Mouse (Mus musculus) intestine, embryonic 14.5 days (tissue): ENCODE data around the gene Lefty1. TPM values are rescaled to one million over a fixed set of nuclear protein-coding genes. Genes with fewer than 3 reads are reported as not detected.
"Not testable (repeated sequence)": the region's sequence is repeated elsewhere in the genome, so short reads cannot be mapped to it uniquely, and the experiment has no call there.

Experiments
- ATAC-seq: fragments of 200-750 bp; cut with Nextera tagmentation; replicated peaks from 2 replicates; pipeline ENCODE4 v1.8.0; 2017; ENCODE audit warnings: low read depth, moderate number of reproducible peaks, moderate TSS enrichment, moderate library complexity; ENCODE audit not compliant: low FRiP score, low TSS enrichment
- DNase-seq: peaks from one replicate; pipeline ENCODE4 v3.0.0-alpha.2; 2018; ENCODE audit warnings: low spot score
- H3K27ac ChIP-seq: fragments of 300-500 bp; sonication (generic); 2 replicates; pipeline ENCODE4 v1.5.1; 2014; ENCODE audit warnings: low read depth, mild to moderate bottlenecking, control low read depth
- H3K27me3 ChIP-seq: fragments of 300-500 bp; sonication (generic); replicated peaks from 2 replicates; pipeline ENCODE4 v1.6.1; 2014; ENCODE audit warnings: low read length, control low read depth; ENCODE audit not compliant: control insufficient read depth, insufficient read depth
- H3K36me3 ChIP-seq: fragments of 300-500 bp; sonication (generic); 2 replicates; pipeline ENCODE4 v1.6.1; 2014; ENCODE audit warnings: low read length, control low read depth; ENCODE audit not compliant: control insufficient read depth, insufficient read depth
- H3K4me1 ChIP-seq: fragments of 300-500 bp; sonication (generic); replicated peaks from 2 replicates; pipeline ENCODE4 v1.6.1; 2014; ENCODE audit warnings: low read length, control low read depth, mixed read lengths; ENCODE audit not compliant: control insufficient read depth, insufficient read depth
- H3K4me2 ChIP-seq: fragments of 300-500 bp; sonication (generic); 2 replicates; pipeline ENCODE4 v1.6.1; 2014; ENCODE audit warnings: low read length
- H3K4me3 ChIP-seq: fragments of 300-500 bp; sonication (generic); 2 replicates; pipeline ENCODE4 v1.5.1; 2014; ENCODE audit warnings: low read depth, low read length, control low read depth, mixed read lengths
- H3K9ac ChIP-seq: fragments of 300-500 bp; sonication (generic); 2 replicates; pipeline ENCODE4 v1.6.1; 2014; ENCODE audit warnings: mild to moderate bottlenecking, low read length
- H3K9me3 ChIP-seq: fragments of 300-500 bp; sonication (generic); 2 replicates; pipeline ENCODE4 v1.6.1; 2016; ENCODE audit warnings: low read length, control low read depth; ENCODE audit not compliant: control insufficient read depth
- WGBS: fragments of 180-500 bp; shearing (Covaris S2); extraction: QIAGEN DNeasy Blood & Tissue Kit; methylation state at CpG from one replicate; pipeline ENCODE4 v1.1.7; 2014; 5-methylcytosine and 5-hydroxymethylcytosine counted together
- polyA plus RNA-seq: library from polyadenylated mRNA; unstranded; fragments of >200 nt; fragmentation: Nextera tagmentation; extraction: Ambion mirVana; gene quantifications from 2 replicates; pipeline ENCODE4 v1.2.1, GENCODE M21; 2014

Lefty1 gene
- polyA plus RNA-seq, 1 experiment from 2014 or later = 2.1 TPM

GRCm38 (mm10) chr1:180979484-180980251 is 44.8 kb downstream of the Lefty1 start:
- Histone ChIP-seq H3K27me3 (no peaks in the 10 kb centered on the region), H3K36me3 (0 out of 2 replicates have a peak, but pooled peaks cover 3% of the 10 kb centered on the region)
- WGBS = 78% methylated on average over 23 of the region's 24 CpGs

GRCm38 (mm10) chr1:180980464-180980863 is 45.6 kb downstream of the Lefty1 start:
- no peak overlapping the region for H3K9ac ChIP-seq
- no peak for DNase-seq
- no peaks in the 10 kb centered on the region for H3K27me3 ChIP-seq
- no peaks in the 10 kb centered on the region for H3K9me3 ChIP-seq
- H3K4me3 ChIP-seq = no peak overlapping the region
- no peak overlapping the region for H3K4me2 ChIP-seq
- no peak overlapping the region for H3K27ac ChIP-seq
- ATAC-seq = no peak
- H3K36me3 ChIP-seq = 0 out of 2 replicates have a peak, but pooled peaks cover 3% of the 10 kb centered on the region
- no peaks in the 10 kb centered on the region for H3K4me1 ChIP-seq
- 61% methylated on average over 2 of the region's 2 CpGs for WGBS

More at GRCm38 (mm10) chr1:180979484-180980251, 44.8 kb downstream of the Lefty1 start:
- Histone ChIP-seq H3K9ac (no peak overlapping the region), H3K27ac (no peak overlapping the region), H3K4me3 (no peak overlapping the region), H3K4me2 (no peak overlapping the region), H3K9me3 (no peaks in the 10 kb centered on the region), H3K4me1 (no peaks in the 10 kb centered on the region)
- DNase-seq (no peak), ATAC-seq (no peak)

GRCm38 (mm10) chr1:180981298-180982046 is 46.6 kb downstream of the Lefty1 start:
- DNase-seq, H3K4me2 ChIP-seq, H3K27me3 ChIP-seq, H3K9ac ChIP-seq, H3K9me3 ChIP-seq, H3K36me3 ChIP-seq, H3K4me3 ChIP-seq, H3K27ac ChIP-seq, H3K4me1 ChIP-seq: not testable (repeated sequence)
- peak; percentile 83; the same call in 1 of the 2 replicates for ATAC-seq
- 72% methylated on average over 7 of the region's 7 CpGs for WGBS

GRCm38 (mm10) chr1:180986701-180987100 is 51.9 kb downstream of the Lefty1 start:
- no peaks in the 10 kb centered on the region for H3K4me1 ChIP-seq
- ATAC-seq (no peak), DNase-seq (no peak)
- H3K9me3 ChIP-seq = no peaks in the 10 kb centered on the region
- H3K36me3 ChIP-seq = no peaks in the 10 kb centered on the region
- WGBS = 92% methylated on average over 8 of the region's 8 CpGs
- no peak overlapping the region for H3K4me2 ChIP-seq
- no peaks in the 10 kb centered on the region for H3K27me3 ChIP-seq
- no peak overlapping the region for H3K27ac ChIP-seq
- H3K4me3 ChIP-seq = no peak overlapping the region
- H3K9ac ChIP-seq = no peak overlapping the region

GRCm38 (mm10) chr1:180987759-180988158 is 52.9 kb downstream of the Lefty1 start:
- WGBS = 4% methylated on average over 9 of the region's 9 CpGs
- no peak overlapping the region for H3K27ac ChIP-seq
- H3K36me3 ChIP-seq = no peaks in the 10 kb centered on the region
- no peaks in the 10 kb centered on the region for H3K27me3 ChIP-seq
- no peak overlapping the region for H3K9ac ChIP-seq
- no peaks in the 10 kb centered on the region for H3K4me1 ChIP-seq
- no peak overlapping the region for H3K4me3 ChIP-seq
- no peaks in the 10 kb centered on the region for H3K9me3 ChIP-seq
- peak; percentile 90 for DNase-seq
- no peak for ATAC-seq
- H3K4me2 ChIP-seq = no peak overlapping the region

Other genes starting within 250 kb of the Lefty1 start
- 0.15 and 0.27 TPM in 2 replicates for gene Mixl1, start 238.0 kb upstream of the Lefty1 start, polyA plus RNA-seq
- 23.0 and 24.7 TPM in 2 replicates for gene Acbd3, start 209.0 kb upstream of the Lefty1 start, polyA plus RNA-seq
- gene H3f3a, start 121.1 kb upstream of the Lefty1 start, polyA plus RNA-seq = 2,025 and 2,200 TPM in 2 replicates
- 31.4 and 35.5 TPM in 2 replicates for gene Sde2, start 83.9 kb upstream of the Lefty1 start, polyA plus RNA-seq
- 0.18 TPM in 1 of 2 replicates, not detected in the other for gene Lefty2, start 41.9 kb upstream of the Lefty1 start, polyA plus RNA-seq
- 82.1 and 86.5 TPM in 2 replicates for gene Pycr2, start 30.7 kb upstream of the Lefty1 start, polyA plus RNA-seq
- 14.2 and 14.8 TPM in 2 replicates for gene Tmem63a, start 7.3 kb downstream of the Lefty1 start, polyA plus RNA-seq
- gene Ephx1, start 85.9 kb downstream of the Lefty1 start, polyA plus RNA-seq = 1.9 and 2.8 TPM in 2 replicates
- not detected in 2 replicates for gene 9130409I23Rik, start 116.2 kb downstream of the Lefty1 start, polyA plus RNA-seq
- 35.3 and 39.1 TPM in 2 replicates for gene Nvl, start 209.2 kb downstream of the Lefty1 start, polyA plus RNA-seq
- 141 and 144 TPM in 2 replicates for gene Cnih4, start 209.7 kb downstream of the Lefty1 start, polyA plus RNA-seq